Mouse (Mus musculus): Measurements from ENCODE around the gene Zfp993. TPM values are rescaled to one million over a fixed set of nuclear protein-coding genes. Genes with fewer than 3 reads are reported as not detected.
A peak's percentile ranks its signal among the peaks of the same experiment; 100 is the strongest.
"Not testable (repeated sequence)": the region's sequence is repeated elsewhere in the genome, so short reads cannot be mapped to it uniquely, and the experiment has no call there.

Gene Zfp993
- 2.4 and 3.3 TPM in 2 replicates for polyA plus RNA-seq (2012; rRNA removed)
- 2.3 and 2.9 TPM in 2 replicates for polyA plus RNA-seq (2014; fragmentation: Nextera tagmentation; extraction: Ambion mirVana)

GRCm38 (mm10) chr4:146610774-146611400 is at the start of gene Zfp993:
TSS of gene Zfp993 (plus strand) at chr4:146610961.
- H3K4me3 ChIP-seq (replicated peaks; ENCODE audit: low read length); H3K9ac ChIP-seq (ENCODE audit: low read depth, low read length, severe bottlenecking); H3K27me3 ChIP-seq (ENCODE audit: control insufficient read depth, insufficient read depth, low read length); H3K36me3 ChIP-seq (ENCODE audit: control insufficient read depth, insufficient read depth, low read length); ATAC-seq (ENCODE audit: low FRiP score, low read depth); DNase-seq (ENCODE audit: low spot score); H3K4me1 ChIP-seq (ENCODE audit: control insufficient read depth, insufficient read depth, low read length); H3K9me3 ChIP-seq (ENCODE audit: control insufficient read depth, low read length); H3K27ac ChIP-seq (replicated peaks; ENCODE audit: low read depth, low read length); H3K4me2 ChIP-seq (replicated peaks; ENCODE audit: low read depth, low read length, severe bottlenecking): not testable (repeated sequence)
- no CpG with 5 or more reads among the region's 14 CpGs for WGBS

GRCm38 (mm10) chr4:146579905-146580873 is 30.6 kb upstream of the Zfp993 start:
- H3K36me3 ChIP-seq (ENCODE audit: control insufficient read depth, insufficient read depth, low read length); DNase-seq (ENCODE audit: low spot score); H3K4me1 ChIP-seq (ENCODE audit: control insufficient read depth, insufficient read depth, low read length); H3K4me3 ChIP-seq (replicated peaks; ENCODE audit: low read length); H3K9me3 ChIP-seq (ENCODE audit: control insufficient read depth, low read length); H3K27ac ChIP-seq (replicated peaks; ENCODE audit: low read depth, low read length); H3K27me3 ChIP-seq (ENCODE audit: control insufficient read depth, insufficient read depth, low read length); H3K9ac ChIP-seq (ENCODE audit: low read depth, low read length, severe bottlenecking): not testable (repeated sequence)
- ATAC-seq (ENCODE audit: low FRiP score, low read depth): peak; percentile 53; the same call in 1 of the 2 replicates
- no CpG with 5 or more reads among the region's 111 CpGs for WGBS
- 0 out of 2 replicates have a peak overlapping the region, but pooled peaks have one; percentile 19 for H3K4me2 ChIP-seq (replicated peaks; ENCODE audit: low read depth, low read length, severe bottlenecking)

GRCm38 (mm10) chr4:146603578-146604399 is 7.0 kb upstream of the Zfp993 start:
- H3K36me3 ChIP-seq (ENCODE audit: control insufficient read depth, insufficient read depth, low read length): not testable (repeated sequence)
- peak; percentile 4 for DNase-seq (ENCODE audit: low spot score)

GRCm38 (mm10) chr4:146644367-146644766 is 33.6 kb downstream of the Zfp993 start:
- not testable (repeated sequence) for DNase-seq (ENCODE audit: low spot score); H3K4me1 ChIP-seq (ENCODE audit: control insufficient read depth, insufficient read depth, low read length); H3K4me2 ChIP-seq (replicated peaks; ENCODE audit: low read depth, low read length, severe bottlenecking); ATAC-seq (ENCODE audit: low FRiP score, low read depth); H3K9me3 ChIP-seq (ENCODE audit: control insufficient read depth, low read length); H3K36me3 ChIP-seq (ENCODE audit: control insufficient read depth, insufficient read depth, low read length); H3K4me3 ChIP-seq (replicated peaks; ENCODE audit: low read length); H3K9ac ChIP-seq (ENCODE audit: low read depth, low read length, severe bottlenecking); H3K27ac ChIP-seq (replicated peaks; ENCODE audit: low read depth, low read length); H3K27me3 ChIP-seq (ENCODE audit: control insufficient read depth, insufficient read depth, low read length)
- no CpG with 5 or more reads among the region's 4 CpGs for WGBS

More at GRCm38 (mm10) chr4:146603578-146604399, 7.0 kb upstream of the Zfp993 start:
- not testable (repeated sequence) for H3K9me3 ChIP-seq (ENCODE audit: control insufficient read depth, low read length); H3K27me3 ChIP-seq (ENCODE audit: control insufficient read depth, insufficient read depth, low read length); H3K27ac ChIP-seq (replicated peaks; ENCODE audit: low read depth, low read length); H3K4me1 ChIP-seq (ENCODE audit: control insufficient read depth, insufficient read depth, low read length)
- WGBS: 13% methylated on average over 17 of the region's 53 CpGs
- Histone ChIP-seq H3K4me2 (replicated peaks; ENCODE audit: low read depth, low read length, severe bottlenecking) (peak overlapping the region; percentile 35), H3K4me3 (replicated peaks; ENCODE audit: low read length) (0 out of 2 replicates have a peak overlapping the region, but pooled peaks have one; percentile 10), H3K9ac (ENCODE audit: low read depth, low read length, severe bottlenecking) (peak overlapping the region; percentile 38; the same call in 1 of the 2 replicates)
- ATAC-seq (ENCODE audit: low FRiP score, low read depth): peak; percentile 76

- H3K27ac ChIP-seq (replicated peaks; ENCODE audit: low read depth, low read length); H3K9me3 ChIP-seq (ENCODE audit: control insufficient read depth, low read length); H3K4me1 ChIP-seq (ENCODE audit: control insufficient read depth, insufficient read depth, low read length); DNase-seq (ENCODE audit: low spot score); H3K4me3 ChIP-seq (replicated peaks; ENCODE audit: low read length); ATAC-seq (ENCODE audit: low FRiP score, low read depth); H3K4me2 ChIP-seq (replicated peaks; ENCODE audit: low read depth, low read length, severe bottlenecking); H3K9ac ChIP-seq (ENCODE audit: low read depth, low read length, severe bottlenecking); H3K36me3 ChIP-seq (ENCODE audit: control insufficient read depth, insufficient read depth, low read length); H3K27me3 ChIP-seq (ENCODE audit: control insufficient read depth, insufficient read depth, low read length): not testable (repeated sequence)
- WGBS: no CpG with 5 or more reads among the region's 2 CpGs
Observed at GRCm38 (mm10) chr4:146649641-146650040, 38.9 kb downstream of the Zfp993 start.

- not testable (repeated sequence) for DNase-seq (ENCODE audit: low spot score); H3K4me2 ChIP-seq (replicated peaks; ENCODE audit: low read depth, low read length, severe bottlenecking); H3K4me1 ChIP-seq (ENCODE audit: control insufficient read depth, insufficient read depth, low read length); H3K4me3 ChIP-seq (replicated peaks; ENCODE audit: low read length); H3K9ac ChIP-seq (ENCODE audit: low read depth, low read length, severe bottlenecking); H3K36me3 ChIP-seq (ENCODE audit: control insufficient read depth, insufficient read depth, low read length); H3K9me3 ChIP-seq (ENCODE audit: control insufficient read depth, low read length); H3K27ac ChIP-seq (replicated peaks; ENCODE audit: low read depth, low read length); H3K27me3 ChIP-seq (ENCODE audit: control insufficient read depth, insufficient read depth, low read length)
- peak; percentile 28; the same call in 1 of the 2 replicates for ATAC-seq (ENCODE audit: low FRiP score, low read depth)
- 100% methylated on average over 1 of the region's 4 CpGs for WGBS
Observed at GRCm38 (mm10) chr4:146650115-146650514, 39.4 kb downstream of the Zfp993 start.

GRCm38 (mm10) chr4:146650639-146651038 is 39.9 kb downstream of the Zfp993 start:
- WGBS: 88% methylated on average over 1 of the region's 5 CpGs
- H3K4me3 ChIP-seq (replicated peaks; ENCODE audit: low read length); DNase-seq (ENCODE audit: low spot score); H3K36me3 ChIP-seq (ENCODE audit: control insufficient read depth, insufficient read depth, low read length); H3K9ac ChIP-seq (ENCODE audit: low read depth, low read length, severe bottlenecking); H3K27ac ChIP-seq (replicated peaks; ENCODE audit: low read depth, low read length); H3K4me2 ChIP-seq (replicated peaks; ENCODE audit: low read depth, low read length, severe bottlenecking); H3K27me3 ChIP-seq (ENCODE audit: control insufficient read depth, insufficient read depth, low read length); ATAC-seq (ENCODE audit: low FRiP score, low read depth); H3K4me1 ChIP-seq (ENCODE audit: control insufficient read depth, insufficient read depth, low read length); H3K9me3 ChIP-seq (ENCODE audit: control insufficient read depth, low read length): not testable (repeated sequence)

Data from limb, embryonic 14.5 days (tissue).